Mouse (Mus musculus) limb, embryonic 14.5 days (tissue): Measurements from ENCODE around the gene Ddx24. TPM values are rescaled to one million over a fixed set of nuclear protein-coding genes. Genes with fewer than 3 reads are reported as not detected.

ENCODE experiments used
- ATAC-seq: fragments of 200-750 bp; cut with Nextera tagmentation; 2 replicates; pipeline ENCODE4 v1.8.0; 2017; ENCODE audit warnings: low read depth, moderate number of reproducible peaks, moderate TSS enrichment; ENCODE audit not compliant: low FRiP score
- DNase-seq: peaks from one replicate; pipeline ENCODE4 v3.0.0-alpha.2; 2015; ENCODE audit warnings: low spot score
- H3K27ac ChIP-seq: fragments of 300-500 bp; sonication (generic); replicated peaks from 2 replicates; pipeline ENCODE4 v1.5.1; 2014; ENCODE audit warnings: low read depth, mild to moderate bottlenecking, low read length, moderate library complexity, mixed read lengths
- H3K27me3 ChIP-seq: fragments of 300-500 bp; sonication (generic); 2 replicates; pipeline ENCODE4 v1.6.1; 2014; ENCODE audit warnings: low read length, mixed read lengths; ENCODE audit not compliant: control insufficient read depth, insufficient read depth
- H3K36me3 ChIP-seq: fragments of 300-500 bp; sonication (generic); 2 replicates; pipeline ENCODE4 v1.6.1; 2014; ENCODE audit warnings: mild to moderate bottlenecking, low read length, moderate library complexity, mixed read lengths; ENCODE audit not compliant: control insufficient read depth, insufficient read depth
- H3K4me1 ChIP-seq: fragments of 300-500 bp; sonication (generic); 2 replicates; pipeline ENCODE4 v1.6.1; 2014; ENCODE audit warnings: antibody characterized with exemption, low read length, mixed read lengths; ENCODE audit not compliant: control insufficient read depth, insufficient read depth
- H3K4me2 ChIP-seq: fragments of 300-500 bp; sonication (generic); replicated peaks from 2 replicates; pipeline ENCODE4 v1.6.1; 2014; ENCODE audit warnings: low read depth, mild to moderate bottlenecking, low read length, moderate library complexity; ENCODE audit not compliant: severe bottlenecking
- H3K4me3 ChIP-seq: fragments of 300-500 bp; sonication (generic); replicated peaks from 2 replicates; pipeline ENCODE4 v1.5.1; 2014; ENCODE audit warnings: low read length
- H3K9ac ChIP-seq: fragments of 300-500 bp; sonication (generic); 2 replicates; pipeline ENCODE4 v1.6.1; 2014; ENCODE audit warnings: mild to moderate bottlenecking, low read depth, low read length, moderate library complexity; ENCODE audit not compliant: severe bottlenecking
- H3K9me3 ChIP-seq: fragments of 300-500 bp; sonication (generic); 2 replicates; pipeline ENCODE4 v1.6.1; 2016; ENCODE audit warnings: low read length; ENCODE audit not compliant: control insufficient read depth
- POLR2A ChIP-seq: fragments of 200-500 bp; IDR thresholded peaks from 2 replicates; pipeline ENCODE4 v1.8.0; 2012; ENCODE audit warnings: inconsistent platforms, mild to moderate bottlenecking, moderate library complexity, borderline replicate concordance; ENCODE audit not compliant: insufficient read depth, insufficient read length; ENCODE audit errors: extremely low read depth
- WGBS: fragments of 180-500 bp; shearing (Covaris S2); extraction: QIAGEN DNeasy Blood & Tissue Kit; methylation state at CpG from one replicate; pipeline ENCODE4 v1.1.7; 2014; 5-methylcytosine and 5-hydroxymethylcytosine counted together
- polyA plus RNA-seq, 2 experiments: library from polyadenylated mRNA; depleted of rRNA in 1 of 2; stranded (reverse) in 1 of 2; unstranded in 1 of 2; fragments of >200 nt; fragmentation: Nextera tagmentation in 1 of 2; extraction: Ambion mirVana in 1 of 2; gene quantifications; 2 replicates each; pipeline versions ENCODE4 v1.2.1 to v1.2.3; 2012 to 2014

The Ddx24 gene
- polyA plus RNA-seq, 2 experiments = 53.2 to 81.5 TPM

- H3K27me3 ChIP-seq = no peaks in the 10 kb centered on the region
- H3K27ac ChIP-seq = no peak overlapping the region
- H3K36me3 ChIP-seq = no peaks in the 10 kb centered on the region
- DNase-seq = no peak
- 62% methylated on average over 7 of the region's 7 CpGs for WGBS
- no peak for TF ChIP-seq POLR2A
- H3K4me3 ChIP-seq = no peak overlapping the region
- H3K9ac ChIP-seq = no peak overlapping the region
- no peak overlapping the region for H3K4me2 ChIP-seq
- no peaks in the 10 kb centered on the region for H3K4me1 ChIP-seq
- ATAC-seq = no peak
- H3K9me3 ChIP-seq = no peaks in the 10 kb centered on the region
Observed at GRCm38 (mm10) chr12:103396751-103397150, 28.9 kb downstream of the Ddx24 start.

GRCm38 (mm10) chr12:103395486-103396275, 29.9 kb downstream of the Ddx24 start:
- no peak overlapping the region for H3K4me3 ChIP-seq
- no peaks in the 10 kb centered on the region for H3K36me3 ChIP-seq
- H3K27ac ChIP-seq = no peak overlapping the region
- H3K27me3 ChIP-seq = no peaks in the 10 kb centered on the region
- WGBS = 64% methylated on average over 12 of the region's 12 CpGs
- H3K4me1 ChIP-seq = no peaks in the 10 kb centered on the region
- no peak overlapping the region for H3K9ac ChIP-seq
- TF ChIP-seq POLR2A = no peak
- DNase-seq (no peak), ATAC-seq (no peak)
- no peak overlapping the region for H3K4me2 ChIP-seq
- H3K9me3 ChIP-seq = no peaks in the 10 kb centered on the region

DNA sequence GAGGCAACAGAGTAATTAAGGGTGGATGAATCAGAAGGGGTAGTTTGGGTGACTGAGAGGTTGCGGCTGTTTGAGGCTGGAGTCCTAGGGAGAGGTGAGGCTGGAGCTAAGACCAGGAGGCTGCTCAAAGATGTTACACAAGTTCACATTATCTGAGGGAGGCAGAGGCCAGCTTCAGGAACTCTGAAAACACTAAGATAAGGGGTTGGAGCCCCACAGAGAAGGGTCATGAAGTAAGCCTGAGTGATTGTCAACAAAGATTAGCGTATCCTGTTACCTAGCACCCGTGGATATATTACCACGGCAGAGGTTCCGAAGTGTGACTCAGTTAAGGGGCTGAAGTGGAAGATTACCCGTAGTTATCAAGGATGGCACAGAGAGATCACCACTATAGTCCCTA, 32.1 kb downstream of the Ddx24 start:
- Histone ChIP-seq H3K27ac (no peak overlapping the region), H3K9ac (no peak overlapping the region), H3K9me3 (no peaks in the 10 kb centered on the region), H3K4me3 (no peak overlapping the region), H3K4me2 (no peak overlapping the region), H3K4me1 (peaks cover 7% of the 10 kb centered on the region; the same call in 1 of the 2 replicates), H3K27me3 (no peaks in the 10 kb centered on the region), H3K36me3 (no peaks in the 10 kb centered on the region)
- 60% methylated on average over 6 of the region's 6 CpGs for WGBS
- TF ChIP-seq POLR2A = no peak
- no peak for ATAC-seq
- no peak for DNase-seq

DNA sequence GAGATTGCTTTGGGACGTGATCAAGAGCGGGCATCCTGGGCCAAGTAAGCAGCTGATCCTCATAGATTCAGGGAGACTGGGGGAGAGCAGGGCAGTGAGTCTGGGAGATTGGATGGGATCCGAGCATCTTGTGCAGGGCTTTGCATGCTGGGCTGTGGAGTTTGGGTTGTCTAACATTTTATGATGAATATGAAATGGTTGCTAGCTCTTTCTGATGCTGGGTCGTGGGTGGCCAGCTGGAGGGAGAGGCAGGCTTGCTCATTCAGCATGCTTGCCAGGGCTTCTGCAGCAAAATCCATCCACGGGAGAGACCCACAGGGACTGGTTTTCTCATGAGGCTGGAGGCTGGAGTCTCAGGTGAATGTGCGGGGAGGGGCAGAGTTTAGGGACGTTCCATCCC, 34.5 kb downstream of the Ddx24 start:
- H3K4me2 ChIP-seq = no peak overlapping the region

DNA sequence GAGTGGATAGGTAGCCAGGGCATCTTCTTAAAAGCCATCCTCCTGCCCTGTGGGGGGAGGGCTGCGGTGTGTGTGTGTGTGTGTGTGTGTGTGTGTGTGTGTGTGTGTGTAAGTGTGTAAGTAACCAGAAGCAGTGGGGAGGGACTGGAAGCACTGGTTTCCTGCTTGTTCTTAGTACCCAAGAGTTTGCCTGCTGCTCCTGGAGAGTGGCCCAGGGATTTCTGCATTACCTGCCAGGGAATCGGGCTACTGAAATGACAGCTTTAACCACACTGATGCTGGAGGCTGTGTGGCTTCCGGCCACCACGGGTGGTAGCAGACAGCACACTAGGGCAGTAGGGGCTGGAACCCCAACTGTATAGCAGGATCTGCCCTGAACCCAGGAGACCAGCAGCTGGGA, 35.6 kb downstream of the Ddx24 start:
- Histone ChIP-seq H3K4me2 (no peak overlapping the region), H3K27ac (no peak overlapping the region), H3K4me3 (no peak overlapping the region), H3K9me3 (no peaks in the 10 kb centered on the region), H3K27me3 (no peaks in the 10 kb centered on the region), H3K4me1 (peaks cover 7% of the 10 kb centered on the region; the same call in 1 of the 2 replicates), H3K36me3 (no peaks in the 10 kb centered on the region), H3K9ac (no peak overlapping the region)
- DNase-seq (no peak), ATAC-seq (no peak)
- WGBS = 67% methylated on average over 4 of the region's 4 CpGs
- no peak for TF ChIP-seq POLR2A

More for the DNA sequence above, 34.5 kb downstream of the Ddx24 start:
- H3K4me1 ChIP-seq = peaks cover 7% of the 10 kb centered on the region; the same call in 1 of the 2 replicates
- no peak overlapping the region for H3K4me3 ChIP-seq
- ATAC-seq = no peak
- no peak for DNase-seq
- H3K27ac ChIP-seq = no peak overlapping the region
- H3K9me3 ChIP-seq = no peaks in the 10 kb centered on the region
- WGBS = 76% methylated on average over 7 of the region's 7 CpGs
- H3K36me3 ChIP-seq = no peaks in the 10 kb centered on the region
- TF ChIP-seq POLR2A = no peak
- H3K27me3 ChIP-seq = no peaks in the 10 kb centered on the region
- H3K9ac ChIP-seq = no peak overlapping the region
